Mouse (Mus musculus) neural tube, embryonic 14.5 days (tissue): ENCODE results near the gene Carns1. TPM values are rescaled to one million over a fixed set of nuclear protein-coding genes. Genes with fewer than 3 reads are reported as not detected.
A peak's percentile ranks its signal among the peaks of the same experiment; 100 is the strongest.
"Not testable (repeated sequence)": the region's sequence is repeated elsewhere in the genome, so short reads cannot be mapped to it uniquely, and the experiment has no call there.

Experiments
- ATAC-seq: fragments of 200-750 bp; cut with Nextera tagmentation; 2 replicates; pipeline ENCODE4 v1.8.0; 2017; ENCODE audit warnings: low read depth, mild to moderate bottlenecking, moderate TSS enrichment, moderate library complexity
- H3K27ac ChIP-seq: fragments of 300-500 bp; sonication (generic); 2 replicates; pipeline ENCODE4 v1.5.1; 2014; ENCODE audit warnings: low read depth, mild to moderate bottlenecking, control low read depth, low read length, moderate library complexity, mixed read lengths
- H3K27me3 ChIP-seq: fragments of 300-500 bp; sonication (generic); 2 replicates; pipeline ENCODE4 v1.6.1; 2014; ENCODE audit warnings: low read length; ENCODE audit not compliant: control insufficient read depth, insufficient read depth
- H3K36me3 ChIP-seq: fragments of 300-500 bp; sonication (generic); 2 replicates; pipeline ENCODE4 v1.6.1; 2014; ENCODE audit warnings: low read length, mixed read lengths; ENCODE audit not compliant: control insufficient read depth, insufficient read depth
- H3K4me1 ChIP-seq: fragments of 300-500 bp; sonication (generic); 2 replicates; pipeline ENCODE4 v1.6.1; 2014; ENCODE audit warnings: low read length; ENCODE audit not compliant: control insufficient read depth, insufficient read depth
- H3K4me2 ChIP-seq: fragments of 300-500 bp; sonication (generic); 2 replicates; pipeline ENCODE4 v1.6.1; 2014; ENCODE audit warnings: mild to moderate bottlenecking, low read depth, low read length, control low read depth
- H3K4me3 ChIP-seq: fragments of 300-500 bp; sonication (generic); 2 replicates; pipeline ENCODE4 v1.5.1; 2014; ENCODE audit warnings: low read depth, low read length, control low read depth, mixed read lengths
- H3K9ac ChIP-seq: fragments of 300-500 bp; sonication (generic); replicated peaks from 2 replicates; pipeline ENCODE4 v1.6.1; 2014; ENCODE audit warnings: low read depth, mild to moderate bottlenecking, control low read depth, low read length, mixed read lengths
- H3K9me3 ChIP-seq: fragments of 300-500 bp; sonication (generic); 2 replicates; pipeline ENCODE4 v1.6.1; 2016; ENCODE audit warnings: low read length; ENCODE audit not compliant: control insufficient read depth
- WGBS: fragments of 180-500 bp; shearing (Covaris S2); extraction: QIAGEN DNeasy Blood & Tissue Kit; methylation state at CpG from one replicate; pipeline ENCODE4 v1.1.7; 2014; 5-methylcytosine and 5-hydroxymethylcytosine counted together
- polyA plus RNA-seq: library from polyadenylated mRNA; unstranded; fragments of >200 nt; fragmentation: Nextera tagmentation; extraction: Ambion mirVana; gene quantifications from 2 replicates; pipeline ENCODE4 v1.2.1, GENCODE M21; 2014

Carns1 gene
- polyA plus RNA-seq, 1 experiment from 2014 or later = 3.0 TPM

DNA sequence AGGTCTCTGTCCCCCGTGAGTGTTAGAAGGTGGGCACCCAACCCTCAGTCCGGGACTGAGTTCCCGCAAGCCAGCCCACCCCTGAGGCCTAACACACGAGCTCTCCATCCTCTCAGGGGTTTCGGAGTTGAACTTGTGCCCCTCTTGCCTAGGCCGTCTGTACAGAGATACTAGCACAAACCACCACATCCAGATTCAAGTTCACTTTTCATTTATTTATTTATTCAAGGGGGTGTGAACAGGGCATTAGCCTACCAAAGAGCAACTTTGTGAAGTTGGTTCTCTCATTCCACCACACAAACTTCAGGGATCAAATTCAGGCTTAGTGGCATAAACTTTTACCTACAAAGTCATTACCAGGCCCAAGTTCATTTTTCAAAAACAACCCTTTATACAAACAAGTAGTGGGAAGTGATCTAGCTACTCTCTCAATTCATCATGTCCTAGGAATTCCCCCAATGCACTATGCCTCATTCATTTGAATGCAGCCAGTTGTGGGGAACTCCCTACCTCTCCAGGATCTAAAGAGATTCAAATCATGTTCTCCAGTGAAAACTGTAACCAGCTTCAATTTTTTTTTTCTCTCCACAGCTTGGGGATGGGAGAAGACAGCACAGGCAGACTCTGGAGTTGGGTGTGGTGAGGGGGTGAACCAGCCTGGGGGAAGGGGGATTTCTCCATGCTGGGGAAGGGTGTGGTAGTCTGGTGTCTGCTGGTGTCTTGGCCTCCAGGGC is 39.9 kb downstream of the Carns1 start:
- WGBS = 81% methylated on average over 6 of the region's 6 CpGs
- not testable (repeated sequence) for H3K4me3 ChIP-seq, H3K4me1 ChIP-seq, H3K9me3 ChIP-seq, H3K27ac ChIP-seq, H3K9ac ChIP-seq, H3K4me2 ChIP-seq, ATAC-seq, H3K27me3 ChIP-seq
- H3K36me3 ChIP-seq = peaks cover 20% of the 10 kb centered on the region

DNA sequence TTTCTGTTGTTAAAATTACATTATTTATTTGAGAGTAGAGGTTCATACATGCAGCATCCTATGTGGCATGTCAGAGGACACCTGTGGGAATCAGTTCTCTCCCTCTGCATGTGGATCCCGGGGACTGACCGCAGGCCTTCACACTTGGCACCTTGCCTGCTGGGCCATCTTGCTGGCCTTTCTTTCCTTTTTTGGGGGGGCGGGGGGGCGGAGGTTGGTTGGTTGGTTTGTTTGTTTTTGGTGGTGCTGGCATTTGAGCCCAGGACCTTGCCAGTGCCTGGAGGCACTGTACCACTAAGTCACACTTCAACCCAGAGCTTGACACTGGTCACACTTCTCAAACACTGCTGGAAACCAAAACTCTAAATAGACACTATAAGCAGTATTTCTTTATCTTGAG is 40.9 kb downstream of the Carns1 start:
- no peak for ATAC-seq
- H3K27ac ChIP-seq = no peak overlapping the region
- H3K27me3 ChIP-seq = no peaks in the 10 kb centered on the region
- H3K4me3 ChIP-seq = no peak overlapping the region
- no peak overlapping the region for H3K9ac ChIP-seq
- peaks cover 29% of the 10 kb centered on the region for H3K36me3 ChIP-seq
- no peaks in the 10 kb centered on the region for H3K9me3 ChIP-seq
- WGBS = 94% methylated on average over 4 of the region's 4 CpGs
- H3K4me1 ChIP-seq = no peaks in the 10 kb centered on the region
- H3K4me2 ChIP-seq = no peak overlapping the region

DNA sequence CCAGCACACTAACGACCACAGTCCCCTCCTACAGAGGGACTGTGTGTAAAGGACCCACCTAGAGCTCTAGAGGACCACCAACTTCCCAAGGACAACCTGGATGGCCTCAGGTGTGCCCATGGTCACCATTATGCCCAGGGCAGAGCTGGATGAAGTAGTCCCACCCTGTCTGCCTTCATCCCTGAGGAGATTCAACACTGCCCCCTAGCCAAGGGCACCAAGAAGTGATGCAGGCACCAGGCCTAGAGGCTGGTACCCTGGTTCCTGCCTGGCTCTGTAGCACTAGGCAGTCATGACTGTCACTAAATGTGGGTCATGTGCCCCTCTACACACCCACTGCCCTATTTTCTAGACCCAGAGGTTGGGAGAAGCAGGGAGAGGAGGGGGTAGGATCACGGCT is 43.5 kb downstream of the Carns1 start:
- ATAC-seq = no peak
- no peak overlapping the region for H3K9ac ChIP-seq
- H3K4me1 ChIP-seq = peaks cover 4% of the 10 kb centered on the region
- H3K4me3 ChIP-seq = no peak overlapping the region
- H3K4me2 ChIP-seq = no peak overlapping the region
- no peak overlapping the region for H3K27ac ChIP-seq
- H3K27me3 ChIP-seq = no peaks in the 10 kb centered on the region
- no peaks in the 10 kb centered on the region for H3K9me3 ChIP-seq
- 95% methylated on average over 2 of the region's 2 CpGs for WGBS
- H3K36me3 ChIP-seq = peaks cover 38% of the 10 kb centered on the region

DNA sequence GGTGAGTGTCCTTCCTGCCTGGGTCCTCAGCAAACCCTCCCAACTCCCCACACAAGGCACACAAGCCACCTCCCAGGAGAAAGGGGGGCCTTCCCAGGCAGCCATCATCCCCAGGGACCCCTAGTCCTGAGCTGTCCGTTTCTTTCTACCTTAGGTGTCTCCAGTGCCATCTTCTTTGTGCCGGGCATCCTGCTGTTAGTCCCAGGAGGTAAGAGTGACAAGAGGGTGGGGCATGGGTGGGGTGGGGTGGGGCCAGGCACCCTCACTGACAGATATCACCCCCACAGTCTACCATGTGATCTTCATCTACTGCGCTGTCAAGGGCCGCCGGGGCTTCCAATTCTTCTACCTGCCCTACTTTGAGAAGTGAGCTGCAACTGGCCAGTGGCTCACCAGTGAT is 44.2 kb downstream of the Carns1 start:
- no peak overlapping the region for H3K27ac ChIP-seq
- no peak overlapping the region for H3K4me2 ChIP-seq
- H3K36me3 ChIP-seq = peaks cover 38% of the 10 kb centered on the region
- H3K27me3 ChIP-seq = no peaks in the 10 kb centered on the region
- no peaks in the 10 kb centered on the region for H3K9me3 ChIP-seq
- whole genome bisulfite sequencing = 92% methylated on average over 5 of the region's 5 CpGs
- H3K9ac ChIP-seq = no peak overlapping the region
- peaks cover 6% of the 10 kb centered on the region for H3K4me1 ChIP-seq
- ATAC-seq = no peak
- H3K4me3 ChIP-seq = no peak overlapping the region

DNA sequence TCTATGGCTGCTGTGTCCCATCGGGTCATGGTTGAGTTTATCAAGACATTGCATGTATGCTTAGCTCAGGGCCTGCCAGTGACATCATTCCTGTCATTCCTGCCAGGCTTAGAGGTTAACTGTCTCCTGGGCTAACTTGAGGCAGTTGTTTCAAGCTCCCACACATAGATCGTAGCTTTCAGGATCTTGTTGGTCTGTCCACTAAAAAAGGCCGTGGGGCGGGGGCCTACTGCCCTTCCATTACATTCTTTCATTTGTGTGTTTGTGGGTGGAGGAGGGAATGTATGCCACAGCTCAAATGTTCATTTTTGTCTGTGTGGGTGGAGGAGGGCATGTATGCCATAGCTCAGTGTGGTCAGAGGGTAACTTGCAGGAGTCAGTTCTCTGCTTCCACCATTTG is 45.2 kb downstream of the Carns1 start:
- 90% methylated on average over 4 of the region's 4 CpGs for WGBS
- Histone ChIP-seq H3K27ac (no peak overlapping the region), H3K9ac (no peak overlapping the region), H3K9me3 (no peaks in the 10 kb centered on the region), H3K4me2 (no peak overlapping the region), H3K27me3 (no peaks in the 10 kb centered on the region), H3K4me1 (peaks cover 6% of the 10 kb centered on the region), H3K36me3 (peaks cover 38% of the 10 kb centered on the region), H3K4me3 (no peak overlapping the region)
- ATAC-seq = no peak

DNA sequence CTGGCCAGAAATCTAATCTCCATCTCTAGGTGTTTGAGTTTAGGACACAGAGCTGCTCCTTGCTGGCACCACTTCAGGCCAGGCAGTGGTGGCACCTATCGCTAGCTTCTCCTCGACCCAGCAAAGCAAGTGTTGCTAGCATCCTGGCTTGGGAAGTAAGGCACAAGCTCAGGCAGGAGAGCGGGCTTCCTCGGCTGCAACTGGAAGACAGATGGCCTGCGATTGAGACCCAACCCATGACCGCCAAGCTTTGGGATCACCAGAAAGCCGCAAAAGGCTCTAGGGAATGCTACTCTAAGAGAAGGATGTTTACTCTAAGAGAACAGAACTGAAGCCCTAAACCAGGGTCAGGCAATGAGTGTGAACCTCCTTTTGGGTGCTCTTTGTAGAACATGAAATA is 45.8 kb downstream of the Carns1 start:
- no peak for ATAC-seq
- Histone ChIP-seq H3K27ac (no peak overlapping the region), H3K9ac (no peak overlapping the region), H3K4me1 (peaks cover 6% of the 10 kb centered on the region), H3K36me3 (peaks cover 38% of the 10 kb centered on the region), H3K27me3 (no peaks in the 10 kb centered on the region), H3K4me2 (no peak overlapping the region), H3K9me3 (no peaks in the 10 kb centered on the region), H3K4me3 (no peak overlapping the region)
- 96% methylated on average over 7 of the region's 7 CpGs for WGBS

DNA sequence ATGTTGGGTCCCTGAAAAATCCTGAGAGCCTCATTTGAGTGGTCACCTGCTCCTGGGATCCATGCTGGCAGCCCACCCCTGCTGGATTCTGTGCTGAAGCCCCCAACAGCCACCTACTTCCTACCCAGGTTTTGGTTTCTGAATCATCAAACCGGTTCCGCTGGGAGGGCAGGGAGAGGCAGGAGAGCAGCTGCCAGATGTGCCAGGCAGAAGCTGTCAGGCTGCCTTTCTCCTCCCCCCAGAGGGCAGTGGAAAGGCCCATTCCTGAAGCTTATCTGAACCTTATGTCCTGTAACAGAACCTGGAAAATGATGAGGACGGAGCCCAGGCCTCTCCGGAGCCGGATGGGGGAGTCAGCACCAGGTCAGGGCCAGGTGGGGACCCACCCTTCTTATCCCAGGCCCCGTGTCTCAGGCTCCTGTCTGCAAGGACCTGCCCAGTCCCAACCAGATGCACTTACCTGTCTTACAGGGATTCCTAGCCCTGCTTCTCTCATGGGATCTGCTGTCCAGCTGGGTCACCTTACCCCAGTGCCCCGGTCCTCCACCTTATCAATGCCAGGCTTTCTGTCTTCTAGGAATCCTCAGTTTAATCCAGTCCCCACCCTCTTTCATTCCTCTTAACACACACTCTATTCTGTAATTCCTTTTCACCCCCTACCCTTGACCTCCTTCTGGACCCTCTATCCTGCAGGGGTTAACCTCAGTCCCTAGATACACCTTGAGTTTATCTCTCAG is 48.4 kb downstream of the Carns1 start:
- H3K9ac ChIP-seq = peak overlapping the region; percentile 78
- H3K4me3 ChIP-seq = peak overlapping the region; percentile 68
- no peak for ATAC-seq
- H3K4me1 ChIP-seq = peaks cover 6% of the 10 kb centered on the region
- H3K36me3 ChIP-seq = peaks cover 28% of the 10 kb centered on the region
- H3K4me2 ChIP-seq = peak overlapping the region; percentile 56
- 67% methylated on average over 7 of the region's 7 CpGs for WGBS
- no peak overlapping the region for H3K27ac ChIP-seq
- H3K27me3 ChIP-seq = no peaks in the 10 kb centered on the region
- H3K9me3 ChIP-seq = no peaks in the 10 kb centered on the region

DNA sequence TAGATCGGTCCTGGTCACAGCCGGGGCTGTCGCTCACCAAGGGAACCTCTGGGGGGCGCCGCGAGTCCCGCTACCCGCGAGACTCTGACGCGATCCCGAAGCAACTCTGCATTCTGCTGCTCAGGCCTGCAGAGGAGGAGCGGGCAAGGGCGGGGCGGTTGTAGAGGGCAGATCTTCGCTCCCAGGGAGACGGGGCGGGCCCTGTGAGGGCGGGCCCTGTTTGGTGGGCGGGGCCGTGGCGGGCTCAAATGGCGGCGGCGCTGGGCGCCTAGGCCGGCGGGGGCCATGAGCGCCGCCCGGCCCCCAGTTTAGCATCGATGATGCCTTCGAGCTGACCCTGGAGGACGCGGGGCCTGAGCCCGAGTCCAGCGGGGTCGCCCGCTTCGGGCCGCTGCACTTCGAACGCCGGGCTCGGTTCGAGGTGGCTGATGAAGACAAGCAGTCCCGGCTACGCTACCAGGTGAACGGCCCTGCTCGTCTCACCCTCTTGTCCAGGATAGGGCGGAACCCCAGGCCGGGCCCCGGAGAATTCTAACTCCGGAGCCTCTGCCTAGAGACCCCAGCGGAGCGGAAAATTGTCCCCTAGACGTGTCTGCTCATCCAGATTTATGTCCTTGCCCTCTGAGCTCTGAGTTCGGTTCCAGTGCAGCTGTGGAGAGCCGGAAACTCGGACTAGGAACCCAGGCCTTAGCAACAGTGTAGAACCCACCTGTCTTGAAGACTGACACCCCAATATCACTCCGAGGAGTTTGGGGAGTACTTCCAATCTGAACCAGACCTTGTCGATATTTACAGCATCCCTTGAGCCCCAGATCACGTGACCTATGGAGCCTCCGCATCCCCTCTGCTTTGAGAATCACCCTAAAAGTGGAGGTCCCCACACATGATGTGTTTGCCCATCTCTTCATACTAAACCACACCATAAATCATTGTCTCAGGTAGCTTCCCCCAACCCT is 49.3 kb downstream of the Carns1 start, which contains the start of gene Aip:
Gene Aip, minus strand, starts transcription at position 118 of the 956 bp plus-strand sequence.
- Histone ChIP-seq H3K9ac (peak within 1 kb of the TSS; percentile 78), H3K4me3 (peak within 1 kb of the TSS; percentile 68), H3K4me1 (peaks cover 6% of the 10 kb centered on the region), H3K36me3 (peaks cover 19% of the 10 kb centered on the region), H3K27me3 (no peaks in the 10 kb centered on the region), H3K9me3 (no peaks in the 10 kb centered on the region), H3K27ac (peak within 1 kb of the TSS; percentile 69), H3K4me2 (peak within 1 kb of the TSS; percentile 56)
- ATAC-seq = peak; percentile 93
- 1% methylated on average over 63 of the region's 64 CpGs for WGBS
